Mouse (Mus musculus): ENCODE results near the gene Bdnf.

DNA sequence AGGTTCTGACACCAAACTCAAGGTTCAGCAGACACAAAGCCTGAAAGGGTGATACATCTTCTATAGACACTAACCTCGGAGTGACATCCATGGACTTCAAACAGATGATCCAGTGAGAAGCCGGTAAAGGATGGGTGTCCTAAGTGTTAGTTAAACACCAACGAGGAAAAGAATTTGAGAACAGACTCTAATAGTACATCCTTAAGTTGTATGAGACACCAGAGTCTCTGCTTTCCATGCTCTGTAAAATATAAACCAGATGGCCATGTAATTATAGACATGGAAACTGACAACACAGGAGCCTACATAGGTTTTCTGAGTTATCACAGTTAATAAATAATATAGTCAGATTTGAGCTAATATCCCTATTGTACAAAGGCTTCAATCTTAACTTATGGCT is 59.7 kb downstream of the Bdnf start:
- TF ChIP-seq CTCF (conservative IDR thresholded peaks at IDR 0.05; ENCODE audit: low read length) (no peak), NANOG (IDR thresholded peaks at IDR 0.05; ENCODE audit: borderline replicate concordance, low read length) (no peak)
